Mouse (Mus musculus) gastrocnemius, postnatal 4 days (tissue): ENCODE measurements at regions not wholly inside any gene's neighbourhood (a gene's known extent, or its start where the extent isn't known, plus 50 kb on each side); places are given as distances from the start of the nearest gene placed in this dataset.
A peak's percentile ranks its signal among the peaks of the same experiment; 100 is the strongest.

Experiments
- DNase-seq, 2 experiments: peaks; one replicate each; pipeline ENCODE4 v3.0.0; 2021 to 2022; ENCODE audit warnings: low spot score in 2 of 2, mixed read lengths in 2 of 2

GRCm38 (mm10) chr10:37231936-37232556 lies 93.3 kb upstream of the Marcks start:
- peak in 1 of 2 experiments; percentile 39 for DNase-seq

- no peak for DNase-seq
Observed at GRCm38 (mm10) chr10:37231159-37231558, 92.4 kb upstream of the Marcks start.

- no peak for DNase-seq
Observed at GRCm38 (mm10) chr10:37227889-37228288, 89.2 kb upstream of the Marcks start.

GRCm38 (mm10) chr10:37221730-37222129 lies 83.0 kb upstream of the Marcks start:
- no peak for DNase-seq

GRCm38 (mm10) chr10:37220434-37220833 lies 81.7 kb upstream of the Marcks start:
- no peak for DNase-seq

GRCm38 (mm10) chr10:37219936-37220335 lies 81.2 kb upstream of the Marcks start:
- DNase-seq: no peak

- DNase-seq: no peak
Observed at GRCm38 (mm10) chr10:37219381-37219780, 80.7 kb upstream of the Marcks start.

- no peak for DNase-seq
Observed at GRCm38 (mm10) chr10:37214656-37215055, 75.9 kb upstream of the Marcks start.

GRCm38 (mm10) chr10:37212350-37213035 lies 73.8 kb upstream of the Marcks start:
- no peak for DNase-seq

GRCm38 (mm10) chr10:37211305-37211704 lies 72.6 kb upstream of the Marcks start:
- DNase-seq: no peak

- DNase-seq: no peak
Observed at GRCm38 (mm10) chr10:37210223-37210622, 71.5 kb upstream of the Marcks start.

GRCm38 (mm10) chr10:37206986-37207385 lies 68.3 kb upstream of the Marcks start:
- no peak for DNase-seq

GRCm38 (mm10) chr10:37206546-37206945 lies 67.8 kb upstream of the Marcks start:
- no peak for DNase-seq

GRCm38 (mm10) chr10:37203709-37204108 lies 65.0 kb upstream of the Marcks start:
- no peak for DNase-seq

GRCm38 (mm10) chr10:37194798-37195453 lies 56.2 kb upstream of the Marcks start:
- DNase-seq: peak in 1 of 2 experiments; percentile 26

- peak; percentile 68 to 87 for DNase-seq
Observed at GRCm38 (mm10) chr10:37194131-37194797, 55.5 kb upstream of the Marcks start.

- no peak for DNase-seq
Observed at GRCm38 (mm10) chr10:37192661-37193060, 53.9 kb upstream of the Marcks start.

GRCm38 (mm10) chr10:37190092-37190491 lies 51.4 kb upstream of the Marcks start:
- no peak for DNase-seq
